Mouse (Mus musculus): ENCODE measurements at regions not wholly inside any gene's neighbourhood (a gene's known extent, or its start where the extent isn't known, plus 50 kb on each side); places are given as distances from the start of the nearest gene placed in this dataset.

- no peak overlapping the region for H3K4me3 ChIP-seq
- H3K4me1 ChIP-seq = no peaks in the 10 kb centered on the region
- no peak overlapping the region for H3K27ac ChIP-seq (replicated peaks)
- H3K36me3 ChIP-seq = no peaks in the 10 kb centered on the region
- H3K9me3 ChIP-seq = no peaks in the 10 kb centered on the region
- no peak overlapping the region for H3K4me2 ChIP-seq (replicated peaks)
- WGBS = 50% methylated on average over 1 of the region's 1 CpGs
- no peaks in the 10 kb centered on the region for H3K27me3 ChIP-seq
- no peak overlapping the region for H3K9ac ChIP-seq (replicated peaks)
- no peak for ATAC-seq (replicated peaks)
Measured at GRCm38 (mm10) chr4:50106557-50106956, 261.0 kb upstream of the Grin3a start.

GRCm38 (mm10) chr4:50087860-50088259 is 242.3 kb upstream of the Grin3a start:
- Histone ChIP-seq H3K4me2 (replicated peaks) (no peak overlapping the region), H3K4me3 (no peak overlapping the region), H3K36me3 (no peaks in the 10 kb centered on the region), H3K9me3 (no peaks in the 10 kb centered on the region), H3K9ac (replicated peaks) (no peak overlapping the region), H3K27ac (replicated peaks) (no peak overlapping the region), H3K4me1 (no peaks in the 10 kb centered on the region), H3K27me3 (no peaks in the 10 kb centered on the region)
- ATAC-seq (replicated peaks) = no peak

GRCm38 (mm10) chr4:50086676-50087075 is 241.1 kb upstream of the Grin3a start:
- Histone ChIP-seq H3K36me3 (no peaks in the 10 kb centered on the region), H3K27me3 (no peaks in the 10 kb centered on the region), H3K9me3 (no peaks in the 10 kb centered on the region), H3K27ac (replicated peaks) (no peak overlapping the region), H3K9ac (replicated peaks) (no peak overlapping the region), H3K4me2 (replicated peaks) (no peak overlapping the region), H3K4me1 (no peaks in the 10 kb centered on the region), H3K4me3 (no peak overlapping the region)
- no peak for ATAC-seq (replicated peaks)
- 78% methylated on average over 2 of the region's 2 CpGs for WGBS

GRCm38 (mm10) chr4:50055519-50055918 is 210.0 kb upstream of the Grin3a start:
- H3K9me3 ChIP-seq = no peaks in the 10 kb centered on the region
- no peak overlapping the region for H3K4me2 ChIP-seq (replicated peaks)
- WGBS = 42% methylated on average over 2 of the region's 2 CpGs
- no peak for ATAC-seq (replicated peaks)
- no peak overlapping the region for H3K27ac ChIP-seq (replicated peaks)
- no peak overlapping the region for H3K4me3 ChIP-seq
- H3K4me1 ChIP-seq = no peaks in the 10 kb centered on the region
- H3K36me3 ChIP-seq = no peaks in the 10 kb centered on the region
- H3K27me3 ChIP-seq = no peaks in the 10 kb centered on the region
- no peak overlapping the region for H3K9ac ChIP-seq (replicated peaks)

- H3K27me3 ChIP-seq = no peaks in the 10 kb centered on the region
- no peak for ATAC-seq (replicated peaks)
- H3K9me3 ChIP-seq = no peaks in the 10 kb centered on the region
Measured at GRCm38 (mm10) chr4:50041476-50041875, 195.9 kb upstream of the Grin3a start.

GRCm38 (mm10) chr4:50036079-50036478 is 190.5 kb upstream of the Grin3a start:
- no peak for ATAC-seq (replicated peaks)
- 66% methylated on average over 6 of the region's 6 CpGs for WGBS

More at GRCm38 (mm10) chr4:50041476-50041875, 195.9 kb upstream of the Grin3a start:
- Histone ChIP-seq H3K4me3 (no peak overlapping the region), H3K27ac (replicated peaks) (no peak overlapping the region), H3K4me1 (no peaks in the 10 kb centered on the region), H3K4me2 (replicated peaks) (no peak overlapping the region), H3K9ac (replicated peaks) (no peak overlapping the region), H3K36me3 (no peaks in the 10 kb centered on the region)

GRCm38 (mm10) chr4:50025356-50025755 is 179.8 kb upstream of the Grin3a start:
- H3K9me3 ChIP-seq = no peaks in the 10 kb centered on the region
- H3K27ac ChIP-seq (replicated peaks) = no peak overlapping the region
- no peaks in the 10 kb centered on the region for H3K36me3 ChIP-seq
- 63% methylated on average over 6 of the region's 6 CpGs for WGBS
- H3K27me3 ChIP-seq = no peaks in the 10 kb centered on the region
- H3K4me1 ChIP-seq = no peaks in the 10 kb centered on the region
- no peak overlapping the region for H3K4me3 ChIP-seq
- ATAC-seq (replicated peaks) = no peak
- H3K4me2 ChIP-seq (replicated peaks) = no peak overlapping the region
- no peak overlapping the region for H3K9ac ChIP-seq (replicated peaks)

More at GRCm38 (mm10) chr4:50036079-50036478, 190.5 kb upstream of the Grin3a start:
- no peak overlapping the region for H3K4me2 ChIP-seq (replicated peaks)
- H3K27ac ChIP-seq (replicated peaks) = no peak overlapping the region
- no peak overlapping the region for H3K4me3 ChIP-seq
- H3K4me1 ChIP-seq = 0 out of 2 replicates have a peak, but pooled peaks cover 2% of the 10 kb centered on the region
- no peaks in the 10 kb centered on the region for H3K9me3 ChIP-seq
- no peaks in the 10 kb centered on the region for H3K27me3 ChIP-seq
- H3K36me3 ChIP-seq = no peaks in the 10 kb centered on the region
- no peak overlapping the region for H3K9ac ChIP-seq (replicated peaks)
